Mouse (Mus musculus) left cerebral cortex, adult 9 months (tissue): ENCODE measurements around the gene Cdc42bpb.

Source experiments
- DNase-seq, 2 experiments: peaks; one replicate each; pipeline ENCODE4 v3.0.0; 2022; ENCODE audit warnings: low spot score in 2 of 2

Cdc42bpb gene

GRCm38 (mm10) chr12:111340692-111341091, 36.8 kb downstream of the Cdc42bpb start:
- no peak for DNase-seq

GRCm38 (mm10) chr12:111337864-111338354, 39.6 kb downstream of the Cdc42bpb start:
- no peak for DNase-seq

- DNase-seq: no peak
Observed at GRCm38 (mm10) chr12:111333020-111333605, 44.4 kb downstream of the Cdc42bpb start.

- DNase-seq: no peak
Observed at GRCm38 (mm10) chr12:111332443-111332842, 45.1 kb downstream of the Cdc42bpb start.

GRCm38 (mm10) chr12:111331573-111331972, 45.9 kb downstream of the Cdc42bpb start:
- no peak for DNase-seq

- DNase-seq: no peak
Observed at GRCm38 (mm10) chr12:111329281-111329680, 48.2 kb downstream of the Cdc42bpb start.

- DNase-seq: no peak
Observed at GRCm38 (mm10) chr12:111328360-111328759, 49.2 kb downstream of the Cdc42bpb start.

GRCm38 (mm10) chr12:111325744-111326424, 51.6 kb downstream of the Cdc42bpb start:
- DNase-seq: no peak

GRCm38 (mm10) chr12:111324949-111325348, 52.6 kb downstream of the Cdc42bpb start:
- no peak for DNase-seq

GRCm38 (mm10) chr12:111324536-111324935, 53.0 kb downstream of the Cdc42bpb start:
- DNase-seq: no peak

GRCm38 (mm10) chr12:111323423-111323822, 54.1 kb downstream of the Cdc42bpb start:
- DNase-seq: no peak

GRCm38 (mm10) chr12:111321832-111322231, 55.7 kb downstream of the Cdc42bpb start:
- DNase-seq: no peak

GRCm38 (mm10) chr12:111320549-111320948, 57.0 kb downstream of the Cdc42bpb start:
- no peak for DNase-seq

- no peak for DNase-seq
Observed at GRCm38 (mm10) chr12:111317694-111318093, 59.8 kb downstream of the Cdc42bpb start.

GRCm38 (mm10) chr12:111314273-111314672, 63.2 kb downstream of the Cdc42bpb start:
- DNase-seq: no peak

GRCm38 (mm10) chr12:111311775-111312174, 65.7 kb downstream of the Cdc42bpb start:
- DNase-seq: no peak

- no peak for DNase-seq
Observed at GRCm38 (mm10) chr12:111309931-111310330, 67.6 kb downstream of the Cdc42bpb start.

GRCm38 (mm10) chr12:111309256-111309655, 68.3 kb downstream of the Cdc42bpb start:
- DNase-seq: no peak

GRCm38 (mm10) chr12:111306821-111307220, 70.7 kb downstream of the Cdc42bpb start:
- no peak for DNase-seq

GRCm38 (mm10) chr12:111303702-111304337, 73.7 kb downstream of the Cdc42bpb start:
- no peak for DNase-seq

- no peak for DNase-seq
Observed at GRCm38 (mm10) chr12:111302018-111302345, 75.5 kb downstream of the Cdc42bpb start.

GRCm38 (mm10) chr12:111301322-111302017, 76.0 kb downstream of the Cdc42bpb start:
- no peak for DNase-seq
